Comparison of ENCODE assay signal across 8 mouse cellular contexts in genomic region chr7:45362801-45363200, GRCm38 (mm10). TPM values are rescaled to one million over a fixed set of nuclear protein-coding genes. Genes with fewer than 3 reads are reported as not detected.
DNase-seq lines count a peak whose midpoint lies in the region; ATAC-seq and TF ChIP-seq lines count a peak whose summit lies in the region.

No protein-coding gene starts in this region.

- H3K4me3 ChIP-seq in hindbrain, embryonic 13.5 days = 0 out of 2 replicates have a peak overlapping the region, but pooled peaks have one; percentile 4
- no peak overlapping the region for H3K4me3 ChIP-seq in hindbrain, embryonic 12.5 days
- H3K4me3 ChIP-seq in embryonic facial prominence, embryonic 11.5 days (ENCODE audit: low read depth, low read length) = no peak overlapping the region
- H3K4me3 ChIP-seq in limb, embryonic 14.5 days (replicated peaks; ENCODE audit: low read length) = no peak overlapping the region
- no peak overlapping the region for H3K4me3 ChIP-seq in heart, adult 2 months

- H3K36me3 ChIP-seq in hindbrain, embryonic 13.5 days = peaks cover 20% of the 10 kb centered on the region
- peaks cover 5% of the 10 kb centered on the region for H3K36me3 ChIP-seq in hindbrain, embryonic 12.5 days
- no peaks in the 10 kb centered on the region for H3K36me3 ChIP-seq in embryonic facial prominence, embryonic 11.5 days (replicated peaks; ENCODE audit: control insufficient read depth, insufficient read depth, low read depth, low read length)
- no peaks in the 10 kb centered on the region for H3K36me3 ChIP-seq in limb, embryonic 14.5 days (ENCODE audit: control insufficient read depth, insufficient read depth, low read length)
- H3K36me3 ChIP-seq in heart, adult 2 months (ENCODE audit: control insufficient read depth, insufficient read depth, low read length) = no peaks in the 10 kb centered on the region

- intact Hi-C loops in heart, adult 2 months (cut with DNase I) = loop anchor here (10.0 kb wide), 1 partner anchor 58 kb away; no protein-coding TSS in a partner anchor

- H3K27me3 ChIP-seq in hindbrain, embryonic 13.5 days = peaks cover 41% of the 10 kb centered on the region
- H3K27me3 ChIP-seq in hindbrain, embryonic 12.5 days = peaks cover 61% of the 10 kb centered on the region
- peaks cover 28% of the 10 kb centered on the region for H3K27me3 ChIP-seq in embryonic facial prominence, embryonic 11.5 days (ENCODE audit: control insufficient read depth, insufficient read depth, low read length)
- peaks cover 59% of the 10 kb centered on the region for H3K27me3 ChIP-seq in limb, embryonic 14.5 days (ENCODE audit: control insufficient read depth, insufficient read depth, low read length)
- peaks cover 5% of the 10 kb centered on the region; the same call in 1 of the 2 replicates for H3K27me3 ChIP-seq in heart, adult 2 months (ENCODE audit: control insufficient read depth, insufficient read depth, low read length)

- no peak overlapping the region for H3K9ac ChIP-seq in hindbrain, embryonic 13.5 days
- H3K9ac ChIP-seq in hindbrain, embryonic 12.5 days = no peak overlapping the region
- no peak overlapping the region for H3K9ac ChIP-seq in embryonic facial prominence, embryonic 11.5 days (replicated peaks; ENCODE audit: low read length)
- H3K9ac ChIP-seq in limb, embryonic 14.5 days (ENCODE audit: low read depth, low read length, severe bottlenecking) = no peak overlapping the region
- H3K9ac ChIP-seq in heart, adult 2 months (ENCODE audit: low read depth, low read length) = no peak overlapping the region

- H3K4me1 ChIP-seq in hindbrain, embryonic 13.5 days (replicated peaks) = peaks cover 44% of the 10 kb centered on the region
- H3K4me1 ChIP-seq in hindbrain, embryonic 12.5 days = peaks cover 32% of the 10 kb centered on the region
- H3K4me1 ChIP-seq in embryonic facial prominence, embryonic 11.5 days (ENCODE audit: control insufficient read depth, insufficient read depth, low read length) = peaks cover 10% of the 10 kb centered on the region; the same call in 1 of the 2 replicates
- H3K4me1 ChIP-seq in limb, embryonic 14.5 days (ENCODE audit: control insufficient read depth, insufficient read depth, low read length) = peaks cover 11% of the 10 kb centered on the region
- no peaks in the 10 kb centered on the region for H3K4me1 ChIP-seq in heart, adult 2 months (ENCODE audit: control insufficient read depth, insufficient read depth, low read length)

- H3K27ac ChIP-seq in hindbrain, embryonic 13.5 days = no peak overlapping the region
- H3K27ac ChIP-seq in hindbrain, embryonic 12.5 days = no peak overlapping the region
- no peak overlapping the region for H3K27ac ChIP-seq in embryonic facial prominence, embryonic 11.5 days (replicated peaks; ENCODE audit: low read depth, low read length)
- no peak overlapping the region for H3K27ac ChIP-seq in limb, embryonic 14.5 days (replicated peaks; ENCODE audit: low read depth, low read length)
- H3K27ac ChIP-seq in heart, adult 2 months = no peak overlapping the region

- ATAC-seq in hindbrain, embryonic 13.5 days (ENCODE audit: low FRiP score) = no peak
- no peak for ATAC-seq in hindbrain, embryonic 12.5 days (ENCODE audit: low FRiP score)
- ATAC-seq in embryonic facial prominence, embryonic 11.5 days (replicated peaks; ENCODE audit: insufficient number of reproducible peaks, low FRiP score, low TSS enrichment, low read depth) = no peak
- ATAC-seq in limb, embryonic 14.5 days (ENCODE audit: low FRiP score, low read depth) = no peak
- no peak for ATAC-seq in activated CD4-positive, CD25-positive, alpha-beta regulatory T cell, adult 4 months

- TF ChIP-seq POLR2A in limb, embryonic 14.5 days (IDR thresholded peaks at IDR 0.05; ENCODE audit: borderline replicate concordance, extremely low read depth, insufficient read depth, insufficient read length) = no peak
- no peak for TF ChIP-seq POLR2A in heart, adult 2 months (IDR thresholded peaks at IDR 0.05; ENCODE audit: insufficient read depth, low read depth, low read length)

- H3K9me3 ChIP-seq in hindbrain, embryonic 13.5 days = no peaks in the 10 kb centered on the region
- no peaks in the 10 kb centered on the region for H3K9me3 ChIP-seq in hindbrain, embryonic 12.5 days (replicated peaks)
- no peaks in the 10 kb centered on the region for H3K9me3 ChIP-seq in embryonic facial prominence, embryonic 11.5 days (replicated peaks; ENCODE audit: control insufficient read depth, low read length)
- no peaks in the 10 kb centered on the region for H3K9me3 ChIP-seq in limb, embryonic 14.5 days (ENCODE audit: control insufficient read depth, low read length)

- DNase-seq in MEL-GATA-1-ER (ENCODE audit: extremely low read depth, low read depth) = peak; percentile 64
- peak; percentile 70 for DNase-seq in embryonic facial prominence, embryonic 11.5 days (ENCODE audit: low spot score)
- DNase-seq in limb, embryonic 14.5 days (ENCODE audit: low spot score) = peak; percentile 66
- peak; percentile 78 for DNase-seq in retina, embryonic 14.5 days (ENCODE audit: low spot score)
- no peak for DNase-seq in heart, adult 2 months

- whole genome bisulfite sequencing in hindbrain, embryonic 13.5 days = 7% methylated on average over 13 of the region's 13 CpGs
- 5% methylated on average over 13 of the region's 13 CpGs for WGBS in hindbrain, embryonic 12.5 days
- WGBS in embryonic facial prominence, embryonic 11.5 days = 2% methylated on average over 13 of the region's 13 CpGs
- WGBS in limb, embryonic 14.5 days = 5% methylated on average over 13 of the region's 13 CpGs
- 8% methylated on average over 13 of the region's 13 CpGs for WGBS in heart, adult 2 months

- 0 out of 2 replicates have a peak overlapping the region, but pooled peaks have one; percentile 10 for H3K4me2 ChIP-seq in hindbrain, embryonic 13.5 days
- H3K4me2 ChIP-seq in hindbrain, embryonic 12.5 days (replicated peaks) = no peak overlapping the region
- no peak overlapping the region for H3K4me2 ChIP-seq in embryonic facial prominence, embryonic 11.5 days (ENCODE audit: low read depth, low read length)
- H3K4me2 ChIP-seq in limb, embryonic 14.5 days (replicated peaks; ENCODE audit: low read depth, low read length, severe bottlenecking) = no peak overlapping the region

- TF ChIP-seq CTCF in heart, adult 2 months (IDR thresholded peaks at IDR 0.05) = no peak

- H3K79me2 ChIP-seq in heart, adult 2 months (replicated peaks; ENCODE audit: control insufficient read depth, insufficient read depth, low read length) = no peaks in the 10 kb centered on the region

- no peak for TF ChIP-seq EP300 in heart, adult 2 months (IDR thresholded peaks at IDR 0.05; ENCODE audit: insufficient read depth, low read depth, low read length)

RNA-seq across cellular contexts. Expression of gene Ppfia3, which starts 4.0 kb away (rescaled TPM):
- polyA plus RNA-seq in hindbrain, embryonic 13.5 days (2015; fragmentation: Nextera tagmentation; extraction: Ambion mirVana) = 19.9 and 20.7 TPM in 2 replicates
- polyA plus RNA-seq in hindbrain, embryonic 12.5 days (2016; fragmentation: Nextera tagmentation; extraction: Ambion mirVana) = 15.6 and 16.2 TPM in 2 replicates
- 7.4 TPM in 2 replicates for polyA plus RNA-seq in embryonic facial prominence, embryonic 11.5 days (2014; fragmentation: Nextera tagmentation; extraction: Ambion mirVana)
- polyA plus RNA-seq in limb, embryonic 14.5 days (2012; rRNA removed) = 12.3 and 13.8 TPM in 2 replicates
- 8.4 and 9.0 TPM in 2 replicates for polyA plus RNA-seq in limb, embryonic 14.5 days (2014; fragmentation: Nextera tagmentation; extraction: Ambion mirVana)
- not detected for polyA plus RNA-seq in activated CD4-positive, CD25-positive, alpha-beta regulatory T cell, adult 4 months (2017; shearing (Covaris generic))
- under 1 TPM; 0.11 to 0.26 TPM for total RNA-seq in heart, adult 2 months (2021)
- polyA plus RNA-seq in heart, adult 2 months (2012; rRNA removed) = 0.09 and 0.14 TPM in 2 replicates

RNA-seq across cellular contexts. Expression of gene Lin7b, which starts 7.6 kb away (rescaled TPM):
- polyA plus RNA-seq in hindbrain, embryonic 13.5 days (2015; fragmentation: Nextera tagmentation; extraction: Ambion mirVana) = 12.5 and 13.4 TPM in 2 replicates
- polyA plus RNA-seq in hindbrain, embryonic 12.5 days (2016; fragmentation: Nextera tagmentation; extraction: Ambion mirVana) = 2.9 and 3.8 TPM in 2 replicates
- 0.77 and 0.86 TPM in 2 replicates for polyA plus RNA-seq in embryonic facial prominence, embryonic 11.5 days (2014; fragmentation: Nextera tagmentation; extraction: Ambion mirVana)
- 4.1 and 4.7 TPM in 2 replicates for polyA plus RNA-seq in limb, embryonic 14.5 days (2012; rRNA removed)
- polyA plus RNA-seq in limb, embryonic 14.5 days (2014; fragmentation: Nextera tagmentation; extraction: Ambion mirVana) = 1.7 and 2.2 TPM in 2 replicates
- polyA plus RNA-seq in activated CD4-positive, CD25-positive, alpha-beta regulatory T cell, adult 4 months (2017; shearing (Covaris generic)) = not detected
- total RNA-seq in heart, adult 2 months (2021) = 1 to 10 TPM; 1.0 to 1.6 TPM
- polyA plus RNA-seq in heart, adult 2 months (2012; rRNA removed) = 2.3 and 3.4 TPM in 2 replicates

RNA-seq across cellular contexts. Expression of gene Hrc, which starts 27.7 kb away (rescaled TPM):
- 0.31 TPM in 2 replicates for polyA plus RNA-seq in hindbrain, embryonic 13.5 days (2015; fragmentation: Nextera tagmentation; extraction: Ambion mirVana)
- polyA plus RNA-seq in hindbrain, embryonic 12.5 days (2016; fragmentation: Nextera tagmentation; extraction: Ambion mirVana) = 0.65 and 0.68 TPM in 2 replicates
- polyA plus RNA-seq in embryonic facial prominence, embryonic 11.5 days (2014; fragmentation: Nextera tagmentation; extraction: Ambion mirVana) = 0.33 and 0.34 TPM in 2 replicates
- polyA plus RNA-seq in limb, embryonic 14.5 days (2012; rRNA removed) = 9.5 and 17.9 TPM in 2 replicates
- 4.1 and 5.9 TPM in 2 replicates for polyA plus RNA-seq in limb, embryonic 14.5 days (2014; fragmentation: Nextera tagmentation; extraction: Ambion mirVana)
- polyA plus RNA-seq in activated CD4-positive, CD25-positive, alpha-beta regulatory T cell, adult 4 months (2017; shearing (Covaris generic)) = not detected
- total RNA-seq in heart, adult 2 months (2021) = 1,000 to 10,000 TPM in 1 of 2 experiments, 100 to 1,000 TPM in 1; 863 to 1,007 TPM
- polyA plus RNA-seq in heart, adult 2 months (2012; rRNA removed) = 383 and 578 TPM in 2 replicates

RNA-seq across cellular contexts. Expression of gene Trpm4, which starts 29.2 kb away (rescaled TPM):
- 7.3 and 8.9 TPM in 2 replicates for polyA plus RNA-seq in hindbrain, embryonic 13.5 days (2015; fragmentation: Nextera tagmentation; extraction: Ambion mirVana)
- polyA plus RNA-seq in hindbrain, embryonic 12.5 days (2016; fragmentation: Nextera tagmentation; extraction: Ambion mirVana) = 11.5 and 14.7 TPM in 2 replicates
- 5.0 and 7.2 TPM in 2 replicates for polyA plus RNA-seq in embryonic facial prominence, embryonic 11.5 days (2014; fragmentation: Nextera tagmentation; extraction: Ambion mirVana)
- 42.6 and 46.1 TPM in 2 replicates for polyA plus RNA-seq in limb, embryonic 14.5 days (2012; rRNA removed)
- 15.8 TPM in 2 replicates for polyA plus RNA-seq in limb, embryonic 14.5 days (2014; fragmentation: Nextera tagmentation; extraction: Ambion mirVana)
- 10 to 100 TPM; 21.7 to 27.8 TPM for polyA plus RNA-seq in activated CD4-positive, CD25-positive, alpha-beta regulatory T cell, adult 4 months (2017; shearing (Covaris generic))
- 10 to 100 TPM; 21.0 to 21.4 TPM for total RNA-seq in heart, adult 2 months (2021)
- 38.7 and 40.9 TPM in 2 replicates for polyA plus RNA-seq in heart, adult 2 months (2012; rRNA removed)

RNA-seq across cellular contexts. Expression of gene Snrnp70, which starts 32.7 kb away (rescaled TPM):
- polyA plus RNA-seq in hindbrain, embryonic 13.5 days (2015; fragmentation: Nextera tagmentation; extraction: Ambion mirVana) = 205 and 215 TPM in 2 replicates
- polyA plus RNA-seq in hindbrain, embryonic 12.5 days (2016; fragmentation: Nextera tagmentation; extraction: Ambion mirVana) = 285 and 300 TPM in 2 replicates
- polyA plus RNA-seq in embryonic facial prominence, embryonic 11.5 days (2014; fragmentation: Nextera tagmentation; extraction: Ambion mirVana) = 71.6 and 75.0 TPM in 2 replicates
- polyA plus RNA-seq in limb, embryonic 14.5 days (2012; rRNA removed) = 539 and 694 TPM in 2 replicates
- polyA plus RNA-seq in limb, embryonic 14.5 days (2014; fragmentation: Nextera tagmentation; extraction: Ambion mirVana) = 69.7 and 73.7 TPM in 2 replicates
- 100 to 1,000 TPM in 1 of 2 experiments, 10 to 100 TPM in 1; 68.1 to 108 TPM for polyA plus RNA-seq in activated CD4-positive, CD25-positive, alpha-beta regulatory T cell, adult 4 months (2017; shearing (Covaris generic))
- total RNA-seq in heart, adult 2 months (2021) = 10 to 100 TPM; 85.0 to 99.5 TPM
- 117 and 151 TPM in 2 replicates for polyA plus RNA-seq in heart, adult 2 months (2012; rRNA removed)

Comparison
In these comparisons a context has a peak if more than half of its experiments do, and no peak if none do; other contexts are left out.
1. DNase-seq: peak in MEL-GATA-1-ER (single experiment), embryonic facial prominence, embryonic 11.5 days (single experiment), limb, embryonic 14.5 days (single experiment) and retina, embryonic 14.5 days (single experiment); none in heart, adult 2 months (0 of 2).
2. RNA of gene Hrc, which starts 27.7 kb away (polyA plus RNA-seq): 383 to 578 TPM in heart, adult 2 months; 4.1 to 17.9 TPM in limb, embryonic 14.5 days, 0.65 to 0.68 TPM in hindbrain, embryonic 12.5 days, 0.33 to 0.34 TPM in embryonic facial prominence, embryonic 11.5 days, 0.31 TPM in hindbrain, embryonic 13.5 days and not detected in activated CD4-positive, CD25-positive, alpha-beta regulatory T cell, adult 4 months; every median in the first group is over 10 times any median in the second.